8 mouse cellular contexts compared by ENCODE assay signal in the genomic region with DNA sequence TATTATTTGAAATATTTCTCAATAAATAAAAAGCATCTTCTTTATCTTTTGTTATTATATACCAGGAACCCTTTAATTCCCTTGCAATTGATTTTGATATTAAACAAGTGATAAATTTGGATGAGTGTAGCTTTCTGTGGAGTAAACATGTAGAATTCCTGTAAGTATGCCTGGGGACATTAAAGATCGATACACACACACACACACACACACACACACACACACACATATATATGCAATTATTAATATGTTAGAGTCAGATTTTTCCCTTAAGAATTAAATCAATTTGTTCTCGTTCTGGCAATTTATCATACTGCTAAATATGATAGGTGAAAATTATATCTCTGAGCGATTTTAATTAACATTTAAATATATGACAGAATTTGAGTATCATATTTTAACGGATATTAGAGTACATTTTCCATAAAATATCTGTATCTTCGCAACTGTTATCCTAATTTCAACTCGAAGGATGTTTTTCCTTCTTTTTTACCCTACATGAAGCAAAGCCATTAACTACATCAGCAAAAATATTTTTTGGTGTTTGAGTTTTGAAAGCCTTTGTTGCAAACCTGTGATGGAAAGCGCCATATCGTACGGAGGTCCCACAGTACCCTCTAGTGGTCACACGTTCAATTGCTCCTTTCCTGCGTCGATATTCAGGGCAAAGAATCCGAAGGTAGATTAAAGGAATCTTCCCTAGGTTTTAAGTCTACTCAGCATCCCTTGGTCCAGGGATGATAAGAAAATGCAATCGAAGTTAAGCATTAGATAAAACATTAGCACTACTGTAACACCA.
A peak's percentile ranks its signal among the peaks of the same experiment; 100 is the strongest.
DNase-seq lines count a peak whose midpoint lies in the region; ATAC-seq and TF ChIP-seq lines count a peak whose summit lies in the region.
"Had no signal": no experiment of that assay in that cellular context is flagged by ENCODE, and none has a peak within 500 bp of the region (broad histone marks: within the 10 kb centered on the region; RNA-seq: fewer than 3 reads in every experiment).

No protein-coding gene starts in this region.

- WGBS in liver, adult 2 months: 19% methylated on average over 14 of the region's 14 CpGs
- WGBS in liver, embryonic 11.5 days: 21% methylated on average over 14 of the region's 14 CpGs
- 17% methylated on average over 14 of the region's 14 CpGs for WGBS in hindbrain, embryonic 14.5 days
- 23% methylated on average over 14 of the region's 14 CpGs for WGBS in limb, embryonic 10.5 days

- no peaks in the 10 kb centered on the region for H3K9me3 ChIP-seq in liver, embryonic 11.5 days (ENCODE audit: control insufficient read depth, low read length)
- H3K9me3 ChIP-seq in hindbrain, embryonic 14.5 days (ENCODE audit: control insufficient read depth, low read length): no peaks in the 10 kb centered on the region
- H3K9me3 ChIP-seq in limb, embryonic 10.5 days (replicated peaks): no peaks in the 10 kb centered on the region

- H3K4me2 ChIP-seq in liver, embryonic 11.5 days: no peak overlapping the region
- H3K4me2 ChIP-seq in hindbrain, embryonic 14.5 days (replicated peaks): no peak overlapping the region

- H3K79me2 ChIP-seq in liver, adult 2 months (ENCODE audit: control insufficient read depth, insufficient read depth, low read length): no peaks in the 10 kb centered on the region

- no peak overlapping the region for H3K9ac ChIP-seq in liver, adult 2 months (ENCODE audit: low read depth, low read length)
- H3K9ac ChIP-seq in liver, embryonic 11.5 days (ENCODE audit: low read depth, low read length): no peak overlapping the region
- H3K9ac ChIP-seq in hindbrain, embryonic 14.5 days: no peak overlapping the region; the same call in 1 of the 2 replicates

- H3K36me3 ChIP-seq in liver, adult 2 months (ENCODE audit: control insufficient read depth, insufficient read depth, low read length): no peaks in the 10 kb centered on the region
- no peaks in the 10 kb centered on the region for H3K36me3 ChIP-seq in liver, embryonic 11.5 days (ENCODE audit: control insufficient read depth, insufficient read depth, low read length)
- no peaks in the 10 kb centered on the region for H3K36me3 ChIP-seq in hindbrain, embryonic 14.5 days (replicated peaks; ENCODE audit: control insufficient read depth, insufficient read depth)
- H3K36me3 ChIP-seq in limb, embryonic 10.5 days: no peaks in the 10 kb centered on the region

- peak; percentile 8 for DNase-seq in liver, adult 2 months (ENCODE audit: extremely low read depth, low read depth, low spot score)
- DNase-seq in liver, embryonic 11.5 days (ENCODE audit: low spot score): no peak
- peak; percentile 7 for DNase-seq in WW6 (ENCODE audit: low read depth, low spot score)
- peak; percentile 89 for DNase-seq in hindbrain, embryonic 14.5 days (ENCODE audit: low spot score)
- peak; percentile 64 for DNase-seq in limb, embryonic 10.5 days (ENCODE audit: low spot score)
- peak; percentile 23 for DNase-seq in retina, adult 2 months (ENCODE audit: low read depth, low spot score)

- H3K27me3 ChIP-seq in liver, adult 2 months (ENCODE audit: control insufficient read depth, insufficient read depth, low read length): no peaks in the 10 kb centered on the region
- no peaks in the 10 kb centered on the region for H3K27me3 ChIP-seq in liver, embryonic 11.5 days (replicated peaks; ENCODE audit: control insufficient read depth, insufficient read depth, low read length)
- no peaks in the 10 kb centered on the region for H3K27me3 ChIP-seq in hindbrain, embryonic 14.5 days (ENCODE audit: control insufficient read depth, insufficient read depth, low read length)
- H3K27me3 ChIP-seq in limb, embryonic 10.5 days (ENCODE audit: low read depth, poor library complexity, severe bottlenecking): no peaks in the 10 kb centered on the region

- no peak for ATAC-seq in liver, embryonic 11.5 days (replicated peaks; ENCODE audit: low FRiP score)
- ATAC-seq in hindbrain, embryonic 14.5 days (ENCODE audit: low FRiP score): peak; percentile 70; the same call in 1 of the 2 replicates

- no peak overlapping the region for H3K27ac ChIP-seq in liver, adult 2 months (replicated peaks; ENCODE audit: insufficient read depth, low read depth, low read length)
- H3K27ac ChIP-seq in liver, embryonic 11.5 days (ENCODE audit: low read depth, low read length): no peak overlapping the region
- H3K27ac ChIP-seq in cortical plate, adult 2 months (ENCODE audit: insufficient read depth, low read length): no peak overlapping the region
- H3K27ac ChIP-seq in hindbrain, embryonic 14.5 days: no peak overlapping the region
- no peak overlapping the region for H3K27ac ChIP-seq in limb, embryonic 10.5 days

- peak; percentile 61 for TF ChIP-seq CTCF in liver, adult 2 months (IDR thresholded peaks at IDR 0.05; ENCODE audit: low read depth, low read length)
- TF ChIP-seq CTCF in cortical plate, adult 2 months (IDR thresholded peaks at IDR 0.05; ENCODE audit: extremely low read depth, insufficient read depth, low read length): peak; percentile 89

- no peaks in the 10 kb centered on the region for H3K4me1 ChIP-seq in liver, adult 2 months (ENCODE audit: control insufficient read depth, insufficient read depth, low read length)
- no peaks in the 10 kb centered on the region for H3K4me1 ChIP-seq in liver, embryonic 11.5 days (replicated peaks; ENCODE audit: control insufficient read depth, insufficient read depth, low read length)
- H3K4me1 ChIP-seq in cortical plate, adult 2 months (ENCODE audit: control insufficient read depth, insufficient read depth, low read length): no peaks in the 10 kb centered on the region
- H3K4me1 ChIP-seq in hindbrain, embryonic 14.5 days (replicated peaks; ENCODE audit: control insufficient read depth, insufficient read depth, low read length): no peaks in the 10 kb centered on the region
- peaks cover 6% of the 10 kb centered on the region; the same call in 1 of the 2 replicates for H3K4me1 ChIP-seq in limb, embryonic 10.5 days

- TF ChIP-seq POLR2A in liver, adult 2 months (IDR thresholded peaks at IDR 0.05; ENCODE audit: extremely low read depth, insufficient read depth, low read length): no peak
- TF ChIP-seq POLR2A in cortical plate, adult 2 months (IDR thresholded peaks at IDR 0.05; ENCODE audit: extremely low read depth, insufficient read depth, low read length): no peak

- no peak overlapping the region for H3K4me3 ChIP-seq in liver, adult 2 months (ENCODE audit: insufficient read depth, low read depth, low read length)
- no peak overlapping the region for H3K4me3 ChIP-seq in liver, embryonic 11.5 days (ENCODE audit: low read depth, low read length)
- H3K4me3 ChIP-seq in cortical plate, adult 2 months (ENCODE audit: insufficient read depth, low read length): no peak overlapping the region
- H3K4me3 ChIP-seq in hindbrain, embryonic 14.5 days (replicated peaks; ENCODE audit: low read length): no peak overlapping the region
- no peak overlapping the region for H3K4me3 ChIP-seq in limb, embryonic 10.5 days
- H3K4me3 ChIP-seq: myocyte had no signal
